Mouse (Mus musculus): ENCODE measurements around the gene Mapkapk5.

Gene Mapkapk5

GRCm38 (mm10) chr5:121544910-121545792, 554 bp downstream of the Mapkapk5 start, which contains the start of the genes Adam1a and Gm42878:
Gene Adam1a, minus strand, starts transcription at chr5:121545482.
Gene Gm42878, minus strand, starts transcription at chr5:121545482.
- H3K9me3 ChIP-seq (ENCODE audit: low read length) = no peaks in the 10 kb centered on the region
- H3K27me3 ChIP-seq (ENCODE audit: insufficient read depth, low read length) = no peaks in the 10 kb centered on the region
- H3K4me3 ChIP-seq (replicated peaks; ENCODE audit: low read length) = peak within 1 kb of the TSS; percentile 98
- no peak for TF ChIP-seq POU5F1 (IDR thresholded peaks at IDR 0.05; ENCODE audit: borderline replicate concordance, low read length)
- TF ChIP-seq CTCF (conservative IDR thresholded peaks at IDR 0.05; ENCODE audit: low read length) = no peak
- TF ChIP-seq NANOG (IDR thresholded peaks at IDR 0.05; ENCODE audit: borderline replicate concordance, low read length) = no peak
- peaks cover 58% of the 10 kb centered on the region for H3K4me1 ChIP-seq (replicated peaks; ENCODE audit: low read depth, low read length)
- peaks cover 17% of the 10 kb centered on the region for H3K36me3 ChIP-seq (ENCODE audit: insufficient read depth, low read length)

- peaks cover 25% of the 10 kb centered on the region for H3K36me3 ChIP-seq (ENCODE audit: insufficient read depth, low read length)
Measured at GRCm38 (mm10) chr5:121543370-121543769, 2.3 kb downstream of the Mapkapk5 start.

GRCm38 (mm10) chr5:121541235-121541634, 4.5 kb downstream of the Mapkapk5 start:
- no peak for TF ChIP-seq POU5F1 (IDR thresholded peaks at IDR 0.05; ENCODE audit: borderline replicate concordance, low read length)
- TF ChIP-seq NANOG (IDR thresholded peaks at IDR 0.05; ENCODE audit: borderline replicate concordance, low read length) = no peak
- no peak for TF ChIP-seq CTCF (conservative IDR thresholded peaks at IDR 0.05; ENCODE audit: low read length)
- Histone ChIP-seq H3K27me3 (ENCODE audit: insufficient read depth, low read length) (no peaks in the 10 kb centered on the region), H3K4me1 (replicated peaks; ENCODE audit: low read depth, low read length) (peaks cover 86% of the 10 kb centered on the region), H3K36me3 (ENCODE audit: insufficient read depth, low read length) (peaks cover 31% of the 10 kb centered on the region), H3K4me3 (replicated peaks; ENCODE audit: low read length) (0 out of 2 replicates have a peak overlapping the region, but pooled peaks have one; percentile 13), H3K9me3 (ENCODE audit: low read length) (no peaks in the 10 kb centered on the region)

More at GRCm38 (mm10) chr5:121543370-121543769, 2.3 kb downstream of the Mapkapk5 start:
- TF ChIP-seq POU5F1 (IDR thresholded peaks at IDR 0.05; ENCODE audit: borderline replicate concordance, low read length) (no peak), CTCF (conservative IDR thresholded peaks at IDR 0.05; ENCODE audit: low read length) (no peak), NANOG (IDR thresholded peaks at IDR 0.05; ENCODE audit: borderline replicate concordance, low read length) (no peak)
- no peaks in the 10 kb centered on the region for H3K27me3 ChIP-seq (ENCODE audit: insufficient read depth, low read length)
- 0 out of 2 replicates have a peak overlapping the region, but pooled peaks have one; percentile 17 for H3K4me3 ChIP-seq (replicated peaks; ENCODE audit: low read length)
- no peaks in the 10 kb centered on the region for H3K9me3 ChIP-seq (ENCODE audit: low read length)
- H3K4me1 ChIP-seq (replicated peaks; ENCODE audit: low read depth, low read length) = peaks cover 76% of the 10 kb centered on the region

- Histone ChIP-seq H3K27me3 (ENCODE audit: insufficient read depth, low read length) (no peaks in the 10 kb centered on the region), H3K4me1 (replicated peaks; ENCODE audit: low read depth, low read length) (peaks cover 97% of the 10 kb centered on the region), H3K9me3 (ENCODE audit: low read length) (no peaks in the 10 kb centered on the region), H3K36me3 (ENCODE audit: insufficient read depth, low read length) (peaks cover 42% of the 10 kb centered on the region), H3K4me3 (replicated peaks; ENCODE audit: low read length) (peak overlapping the region; percentile 13; the same call in 1 of the 2 replicates)
- TF ChIP-seq NANOG (IDR thresholded peaks at IDR 0.05; ENCODE audit: borderline replicate concordance, low read length) (0 out of 2 replicates have a peak, but pooled peaks have one; percentile 17), POU5F1 (IDR thresholded peaks at IDR 0.05; ENCODE audit: borderline replicate concordance, low read length) (no peak)
Measured at GRCm38 (mm10) chr5:121540066-121540465, 5.6 kb downstream of the Mapkapk5 start.

GRCm38 (mm10) chr5:121537588-121537987, 8.1 kb downstream of the Mapkapk5 start:
- Histone ChIP-seq H3K9me3 (ENCODE audit: low read length) (no peaks in the 10 kb centered on the region), H3K27me3 (ENCODE audit: insufficient read depth, low read length) (no peaks in the 10 kb centered on the region), H3K36me3 (ENCODE audit: insufficient read depth, low read length) (peaks cover 65% of the 10 kb centered on the region), H3K4me3 (replicated peaks; ENCODE audit: low read length) (peak overlapping the region; percentile 49), H3K4me1 (replicated peaks; ENCODE audit: low read depth, low read length) (peaks cover 96% of the 10 kb centered on the region)
- TF ChIP-seq NANOG (IDR thresholded peaks at IDR 0.05; ENCODE audit: borderline replicate concordance, low read length) = no peak
- no peak for TF ChIP-seq CTCF (conservative IDR thresholded peaks at IDR 0.05; ENCODE audit: low read length)
- TF ChIP-seq POU5F1 (IDR thresholded peaks at IDR 0.05; ENCODE audit: borderline replicate concordance, low read length) = no peak

- no peaks in the 10 kb centered on the region for H3K9me3 ChIP-seq (ENCODE audit: low read length)
- H3K4me3 ChIP-seq (replicated peaks; ENCODE audit: low read length) = peak overlapping the region; percentile 49
- no peaks in the 10 kb centered on the region for H3K27me3 ChIP-seq (ENCODE audit: insufficient read depth, low read length)
- TF ChIP-seq POU5F1 (IDR thresholded peaks at IDR 0.05; ENCODE audit: borderline replicate concordance, low read length) = no peak
- no peak; the same call in 1 of the 2 replicates for TF ChIP-seq NANOG (IDR thresholded peaks at IDR 0.05; ENCODE audit: borderline replicate concordance, low read length)
- no peak for TF ChIP-seq CTCF (conservative IDR thresholded peaks at IDR 0.05; ENCODE audit: low read length)
- peaks cover 96% of the 10 kb centered on the region for H3K4me1 ChIP-seq (replicated peaks; ENCODE audit: low read depth, low read length)
- peaks cover 70% of the 10 kb centered on the region for H3K36me3 ChIP-seq (ENCODE audit: insufficient read depth, low read length)
Measured at GRCm38 (mm10) chr5:121536921-121537555, 8.7 kb downstream of the Mapkapk5 start.

- Histone ChIP-seq H3K4me1 (replicated peaks; ENCODE audit: low read depth, low read length) (peaks cover 94% of the 10 kb centered on the region), H3K9me3 (ENCODE audit: low read length) (no peaks in the 10 kb centered on the region), H3K27me3 (ENCODE audit: insufficient read depth, low read length) (no peaks in the 10 kb centered on the region), H3K36me3 (ENCODE audit: insufficient read depth, low read length) (peaks cover 89% of the 10 kb centered on the region), H3K4me3 (replicated peaks; ENCODE audit: low read length) (no peak overlapping the region)
- TF ChIP-seq CTCF (conservative IDR thresholded peaks at IDR 0.05; ENCODE audit: low read length) (no peak), POU5F1 (IDR thresholded peaks at IDR 0.05; ENCODE audit: borderline replicate concordance, low read length) (no peak), NANOG (IDR thresholded peaks at IDR 0.05; ENCODE audit: borderline replicate concordance, low read length) (no peak)
Measured at GRCm38 (mm10) chr5:121535116-121535515, 10.6 kb downstream of the Mapkapk5 start.

- no peaks in the 10 kb centered on the region for H3K27me3 ChIP-seq (ENCODE audit: insufficient read depth, low read length)
- TF ChIP-seq POU5F1 (IDR thresholded peaks at IDR 0.05; ENCODE audit: borderline replicate concordance, low read length) (no peak), CTCF (conservative IDR thresholded peaks at IDR 0.05; ENCODE audit: low read length) (peak; percentile 68), NANOG (IDR thresholded peaks at IDR 0.05; ENCODE audit: borderline replicate concordance, low read length) (no peak)
- H3K4me3 ChIP-seq (replicated peaks; ENCODE audit: low read length) = no peak overlapping the region
- no peaks in the 10 kb centered on the region for H3K9me3 ChIP-seq (ENCODE audit: low read length)
- H3K4me1 ChIP-seq (replicated peaks; ENCODE audit: low read depth, low read length) = peaks cover 94% of the 10 kb centered on the region
- H3K36me3 ChIP-seq (ENCODE audit: insufficient read depth, low read length) = peaks cover 94% of the 10 kb centered on the region
Measured at GRCm38 (mm10) chr5:121534521-121534920, 11.2 kb downstream of the Mapkapk5 start.

Data from E14TG2a.4 (cell line).